Mouse (Mus musculus) neural tube, embryonic 14.5 days (tissue): Measurements from ENCODE around the gene A030003K21Rik. TPM values are rescaled to one million over a fixed set of nuclear protein-coding genes. Genes with fewer than 3 reads are reported as not detected.
"Not testable (repeated sequence)": the region's sequence is repeated elsewhere in the genome, so short reads cannot be mapped to it uniquely, and the experiment has no call there.

Experiments used
- ATAC-seq: fragments of 200-750 bp; cut with Nextera tagmentation; 2 replicates; pipeline ENCODE4 v1.8.0; 2017; ENCODE audit warnings: low read depth, mild to moderate bottlenecking, moderate TSS enrichment, moderate library complexity
- H3K27ac ChIP-seq: fragments of 300-500 bp; sonication (generic); 2 replicates; pipeline ENCODE4 v1.5.1; 2014; ENCODE audit warnings: low read depth, mild to moderate bottlenecking, control low read depth, low read length, moderate library complexity, mixed read lengths
- H3K27me3 ChIP-seq: fragments of 300-500 bp; sonication (generic); 2 replicates; pipeline ENCODE4 v1.6.1; 2014; ENCODE audit warnings: low read length; ENCODE audit not compliant: control insufficient read depth, insufficient read depth
- H3K36me3 ChIP-seq: fragments of 300-500 bp; sonication (generic); 2 replicates; pipeline ENCODE4 v1.6.1; 2014; ENCODE audit warnings: low read length, mixed read lengths; ENCODE audit not compliant: control insufficient read depth, insufficient read depth
- H3K4me1 ChIP-seq: fragments of 300-500 bp; sonication (generic); 2 replicates; pipeline ENCODE4 v1.6.1; 2014; ENCODE audit warnings: low read length; ENCODE audit not compliant: control insufficient read depth, insufficient read depth
- H3K4me2 ChIP-seq: fragments of 300-500 bp; sonication (generic); 2 replicates; pipeline ENCODE4 v1.6.1; 2014; ENCODE audit warnings: mild to moderate bottlenecking, low read depth, low read length, control low read depth
- H3K4me3 ChIP-seq: fragments of 300-500 bp; sonication (generic); 2 replicates; pipeline ENCODE4 v1.5.1; 2014; ENCODE audit warnings: low read depth, low read length, control low read depth, mixed read lengths
- H3K9ac ChIP-seq: fragments of 300-500 bp; sonication (generic); replicated peaks from 2 replicates; pipeline ENCODE4 v1.6.1; 2014; ENCODE audit warnings: low read depth, mild to moderate bottlenecking, control low read depth, low read length, mixed read lengths
- H3K9me3 ChIP-seq: fragments of 300-500 bp; sonication (generic); 2 replicates; pipeline ENCODE4 v1.6.1; 2016; ENCODE audit warnings: low read length; ENCODE audit not compliant: control insufficient read depth
- WGBS: fragments of 180-500 bp; shearing (Covaris S2); extraction: QIAGEN DNeasy Blood & Tissue Kit; methylation state at CpG from one replicate; pipeline ENCODE4 v1.1.7; 2014; 5-methylcytosine and 5-hydroxymethylcytosine counted together
- polyA plus RNA-seq: library from polyadenylated mRNA; unstranded; fragments of >200 nt; fragmentation: Nextera tagmentation; extraction: Ambion mirVana; gene quantifications from 2 replicates; pipeline ENCODE4 v1.2.1, GENCODE M21; 2014

Gene A030003K21Rik
- polyA plus RNA-seq: not detected in 2 replicates

DNA sequence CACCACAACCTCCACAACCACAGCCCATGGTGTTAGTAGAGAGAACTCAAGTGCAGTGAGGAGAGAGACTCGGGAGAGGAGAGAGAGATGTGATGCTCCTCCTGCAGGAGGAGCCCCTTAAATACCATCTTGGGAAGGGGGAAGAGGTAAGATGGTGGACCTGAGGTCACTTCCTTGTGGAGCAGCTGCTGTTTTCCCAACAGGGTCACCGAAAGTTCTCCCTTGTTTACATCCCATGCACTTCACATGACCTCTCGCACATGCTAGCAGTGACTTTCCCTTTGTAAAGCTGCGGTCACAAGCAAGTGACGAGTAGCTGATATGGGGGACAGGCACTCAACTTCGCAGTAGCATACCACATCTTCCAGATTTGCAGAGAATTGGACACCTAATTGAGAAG is at the start of gene A030003K21Rik:
Gene A030003K21Rik (minus strand): TSS at position 94 of the 400 bp plus-strand sequence.
- no CpG with 5 or more reads among the region's 6 CpGs for WGBS
- ATAC-seq, H3K9ac ChIP-seq: not testable (repeated sequence)

DNA sequence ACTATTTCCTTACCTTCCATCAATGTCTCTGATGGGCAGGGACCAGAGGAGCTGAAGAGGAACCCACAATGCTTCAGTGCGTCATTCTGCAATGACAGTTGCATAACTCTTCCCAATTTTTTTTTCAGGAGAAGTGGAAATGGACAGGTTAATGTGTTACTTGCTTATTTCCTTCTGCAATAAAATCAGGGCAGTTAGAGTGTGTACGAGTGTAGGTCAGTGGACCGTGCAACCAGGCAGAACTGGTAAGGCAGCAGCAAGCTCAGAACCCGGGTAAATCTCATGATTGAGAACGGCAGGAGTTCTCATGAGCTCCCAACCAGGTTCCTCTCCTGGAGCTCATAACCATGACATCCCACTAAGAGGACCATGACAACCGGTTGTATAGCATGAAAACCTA is 48.9 kb upstream of the A030003K21Rik start:
- no peaks in the 10 kb centered on the region for H3K9me3 ChIP-seq
- 92% methylated on average over 6 of the region's 6 CpGs for WGBS
- no peaks in the 10 kb centered on the region for H3K4me1 ChIP-seq
- no peak overlapping the region for H3K27ac ChIP-seq
- no peaks in the 10 kb centered on the region for H3K36me3 ChIP-seq
- H3K4me3 ChIP-seq: no peak overlapping the region
- H3K9ac ChIP-seq: no peak overlapping the region
- no peak for ATAC-seq
- H3K4me2 ChIP-seq: no peak overlapping the region
- no peaks in the 10 kb centered on the region for H3K27me3 ChIP-seq

More for the DNA sequence above, at the start of gene A030003K21Rik:
- H3K4me3 ChIP-seq, H3K27ac ChIP-seq, H3K9me3 ChIP-seq, H3K4me2 ChIP-seq, H3K36me3 ChIP-seq, H3K27me3 ChIP-seq, H3K4me1 ChIP-seq: not testable (repeated sequence)

DNA sequence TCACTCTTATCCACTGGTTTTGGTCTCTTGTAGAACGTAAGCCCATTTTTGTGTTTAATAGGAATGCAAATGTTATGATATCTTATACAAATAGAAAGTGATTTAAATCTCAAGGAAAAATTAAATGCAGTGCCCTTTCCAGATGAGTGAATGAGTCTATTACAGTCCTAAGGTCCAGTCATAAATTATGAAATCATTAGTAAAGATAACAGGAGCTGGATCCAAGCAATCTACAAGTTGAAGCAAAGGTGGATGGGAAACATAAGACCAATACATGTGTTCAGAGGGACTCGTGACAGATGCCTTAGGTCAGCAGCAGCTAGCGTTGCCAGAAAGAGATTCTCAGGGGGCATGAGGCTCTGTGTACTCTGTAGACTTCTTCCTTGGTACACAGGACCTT is 48.4 kb upstream of the A030003K21Rik start:
- H3K9ac ChIP-seq: no peak overlapping the region
- no peaks in the 10 kb centered on the region for H3K27me3 ChIP-seq
- H3K27ac ChIP-seq: no peak overlapping the region
- no peaks in the 10 kb centered on the region for H3K4me1 ChIP-seq
- no peaks in the 10 kb centered on the region for H3K36me3 ChIP-seq
- no peak for ATAC-seq
- no peak overlapping the region for H3K4me3 ChIP-seq
- H3K9me3 ChIP-seq: no peaks in the 10 kb centered on the region
- WGBS: 74% methylated on average over 3 of the region's 3 CpGs
- H3K4me2 ChIP-seq: no peak overlapping the region

DNA sequence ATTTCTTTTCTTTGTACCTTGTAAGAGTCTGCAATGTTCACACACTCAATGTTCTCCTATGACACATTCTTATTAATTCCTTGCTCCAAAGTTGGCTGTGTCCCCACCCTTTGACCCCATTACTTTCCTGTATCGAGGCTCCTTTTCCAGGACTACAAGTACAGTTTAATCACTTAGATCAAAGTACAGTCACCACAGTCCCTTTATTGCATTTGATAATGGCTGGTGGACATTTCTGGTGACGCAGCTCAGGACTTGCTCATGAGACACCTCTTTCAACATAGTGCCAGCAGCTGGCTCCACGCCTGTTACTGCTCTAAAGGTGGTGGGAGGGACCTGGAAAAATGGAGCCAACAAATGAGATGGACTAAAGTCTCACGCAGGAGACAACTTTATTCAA is 47.9 kb upstream of the A030003K21Rik start:
- H3K4me1 ChIP-seq: no peaks in the 10 kb centered on the region
- no peak overlapping the region for H3K27ac ChIP-seq
- H3K9ac ChIP-seq: no peak overlapping the region
- 64% methylated on average over 4 of the region's 4 CpGs for WGBS
- no peaks in the 10 kb centered on the region for H3K36me3 ChIP-seq
- no peak overlapping the region for H3K4me3 ChIP-seq
- no peaks in the 10 kb centered on the region for H3K27me3 ChIP-seq
- no peaks in the 10 kb centered on the region for H3K9me3 ChIP-seq
- ATAC-seq: no peak
- H3K4me2 ChIP-seq: no peak overlapping the region

DNA sequence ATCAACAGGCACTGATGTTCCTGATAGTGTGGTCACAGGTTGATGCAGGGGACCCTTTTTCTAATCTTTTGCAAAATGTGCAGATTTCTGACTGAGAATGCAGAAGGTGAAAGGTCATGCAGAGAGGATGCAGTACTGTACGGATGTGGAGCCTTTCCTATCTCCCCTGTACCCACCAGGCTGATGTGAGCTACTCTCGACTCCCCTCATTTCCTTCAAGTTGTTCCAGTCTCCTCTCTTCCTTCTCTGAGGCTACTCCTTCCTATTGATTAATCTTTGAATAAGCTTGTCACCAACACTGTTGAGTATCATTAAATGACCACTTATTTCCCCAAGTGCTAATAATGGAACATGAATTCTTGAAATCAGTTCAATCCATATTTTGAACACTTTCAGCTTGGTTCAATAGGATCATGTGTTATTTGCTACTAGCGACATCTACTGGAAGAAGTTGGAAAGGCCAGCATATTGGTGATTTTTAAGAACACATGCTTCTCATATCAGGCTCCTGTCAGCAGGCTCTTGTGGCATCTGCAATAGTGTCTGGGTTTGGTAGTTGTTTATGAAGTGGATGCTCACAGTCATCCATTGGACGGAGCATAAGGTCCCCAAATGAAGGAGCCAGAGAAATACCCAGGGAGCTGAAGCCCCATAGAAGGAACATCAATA is 44.5 kb upstream of the A030003K21Rik start:
- Histone ChIP-seq H3K4me3 (no peak overlapping the region), H3K9ac (no peak overlapping the region), H3K4me2 (no peak overlapping the region), H3K27me3 (no peaks in the 10 kb centered on the region), H3K27ac (no peak overlapping the region), H3K36me3 (no peaks in the 10 kb centered on the region), H3K4me1 (no peaks in the 10 kb centered on the region), H3K9me3 (no peaks in the 10 kb centered on the region; the same call in 1 of the 2 replicates)
- peak; percentile 79 for ATAC-seq
- WGBS: 38% methylated on average over 4 of the region's 4 CpGs

DNA sequence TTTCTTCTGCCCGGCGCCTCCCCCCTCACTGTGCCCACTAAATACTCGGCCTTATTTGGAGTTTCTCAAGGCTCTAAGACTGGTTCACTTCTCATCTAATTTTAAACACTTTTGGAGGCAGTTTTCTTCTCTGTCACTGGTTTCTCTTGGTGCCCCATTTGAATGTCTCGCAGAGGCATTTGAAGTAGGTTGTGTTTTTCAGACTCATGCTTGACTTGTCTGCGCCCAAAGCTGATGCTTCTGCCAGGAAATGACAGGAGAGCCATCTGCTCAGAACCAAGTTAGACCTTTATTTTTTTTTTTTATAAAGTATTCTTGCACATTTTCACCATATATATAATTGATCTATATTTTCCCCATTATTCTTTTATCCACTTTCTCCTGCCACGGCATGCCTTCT is 43.5 kb upstream of the A030003K21Rik start:
- Histone ChIP-seq H3K4me1 (no peaks in the 10 kb centered on the region), H3K27me3 (no peaks in the 10 kb centered on the region), H3K4me3 (no peak overlapping the region), H3K9me3 (no peaks in the 10 kb centered on the region; the same call in 1 of the 2 replicates), H3K4me2 (no peak overlapping the region), H3K9ac (no peak overlapping the region), H3K36me3 (no peaks in the 10 kb centered on the region), H3K27ac (no peak overlapping the region)
- WGBS: 97% methylated on average over 6 of the region's 6 CpGs
- ATAC-seq: no peak

DNA sequence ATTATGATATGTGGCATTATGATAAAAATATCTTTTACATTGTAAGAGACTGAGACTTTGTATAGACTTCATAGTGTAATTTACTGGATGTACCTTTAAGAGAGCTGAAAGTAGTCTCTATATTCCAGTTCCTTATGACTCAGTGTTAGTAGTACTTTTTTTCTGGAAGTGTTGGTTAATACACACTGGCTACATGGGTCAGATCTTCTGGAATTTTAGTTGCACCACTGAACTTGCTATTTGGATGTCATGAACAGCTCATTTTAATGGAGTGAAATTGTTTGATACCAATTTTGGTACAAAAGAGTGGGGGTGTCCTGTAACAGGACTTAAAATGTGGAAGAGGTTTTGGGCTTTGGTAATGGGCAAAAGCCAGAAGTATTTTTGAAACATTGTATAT is 34.7 kb upstream of the A030003K21Rik start:
- no peak overlapping the region for H3K4me3 ChIP-seq
- no peaks in the 10 kb centered on the region for H3K9me3 ChIP-seq
- H3K9ac ChIP-seq: no peak overlapping the region
- no peaks in the 10 kb centered on the region for H3K27me3 ChIP-seq
- H3K4me1 ChIP-seq: no peaks in the 10 kb centered on the region
- H3K27ac ChIP-seq: no peak overlapping the region
- H3K4me2 ChIP-seq: no peak overlapping the region
- no peaks in the 10 kb centered on the region for H3K36me3 ChIP-seq
- ATAC-seq: no peak

DNA sequence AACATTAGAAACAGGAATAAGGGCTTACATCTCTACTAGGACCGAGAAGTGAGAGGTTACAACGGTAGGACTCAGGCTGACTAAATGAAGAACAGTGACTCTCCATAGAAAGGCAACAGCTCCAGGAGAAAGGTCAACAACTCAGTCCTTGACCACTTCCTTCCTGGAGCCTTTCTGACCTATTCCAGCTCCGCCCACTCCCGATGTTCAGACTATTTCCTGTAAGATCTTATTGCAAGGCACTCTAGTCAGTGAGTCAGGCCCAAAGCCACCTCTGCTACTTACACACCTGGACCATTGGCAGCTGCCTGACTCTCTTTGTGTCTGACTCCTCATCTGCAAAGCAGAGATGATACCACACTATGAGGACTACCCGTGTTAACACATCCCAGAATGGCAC is 32.6 kb upstream of the A030003K21Rik start:
- 86% methylated on average over 5 of the region's 5 CpGs for WGBS
- H3K4me1 ChIP-seq: no peaks in the 10 kb centered on the region
- ATAC-seq: no peak

DNA sequence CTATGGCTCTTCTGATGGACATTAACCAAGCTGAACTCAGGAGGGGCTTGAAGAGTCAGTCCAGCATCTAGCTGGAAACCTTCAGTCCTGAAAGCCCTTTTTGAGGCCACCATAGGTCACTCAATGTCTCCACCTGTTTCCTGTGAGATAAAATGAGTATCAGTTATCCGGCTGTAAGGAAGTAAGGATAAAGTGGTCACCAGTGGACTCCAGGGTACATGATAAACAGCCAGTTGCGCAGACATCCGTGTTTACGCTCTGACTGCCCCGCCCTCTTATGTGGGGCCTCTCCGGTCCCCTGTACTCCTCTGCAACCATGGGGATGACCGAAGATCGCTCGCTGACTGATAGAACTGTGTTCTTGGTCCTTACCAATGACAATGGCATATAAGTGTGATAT is 31.2 kb upstream of the A030003K21Rik start:
- no peak overlapping the region for H3K4me3 ChIP-seq
- no peaks in the 10 kb centered on the region for H3K4me1 ChIP-seq
- no peaks in the 10 kb centered on the region for H3K9me3 ChIP-seq
- H3K9ac ChIP-seq: no peak overlapping the region
- H3K27ac ChIP-seq: no peak overlapping the region
- no peak overlapping the region for H3K4me2 ChIP-seq
- H3K36me3 ChIP-seq: no peaks in the 10 kb centered on the region
- ATAC-seq: no peak
- 88% methylated on average over 9 of the region's 9 CpGs for WGBS
- H3K27me3 ChIP-seq: no peaks in the 10 kb centered on the region

More for the DNA sequence above, 32.6 kb upstream of the A030003K21Rik start:
- H3K9ac ChIP-seq: no peak overlapping the region
- no peaks in the 10 kb centered on the region for H3K36me3 ChIP-seq
- H3K27me3 ChIP-seq: no peaks in the 10 kb centered on the region
- no peak overlapping the region for H3K4me3 ChIP-seq
- H3K27ac ChIP-seq: no peak overlapping the region
- no peak overlapping the region for H3K4me2 ChIP-seq
- no peaks in the 10 kb centered on the region for H3K9me3 ChIP-seq
